Mouse (Mus musculus) forebrain, embryonic 15.5 days (tissue): ENCODE results near the gene Fktn. TPM values are rescaled to one million over a fixed set of nuclear protein-coding genes. Genes with fewer than 3 reads are reported as not detected.

Experiments used
- ATAC-seq: fragments of 200-750 bp; cut with Nextera tagmentation; replicated peaks from 2 replicates; pipeline ENCODE4 v1.8.0; 2017; ENCODE audit warnings: mild to moderate bottlenecking, moderate TSS enrichment, moderate library complexity
- H3K27ac ChIP-seq: fragments of 300-500 bp; sonication (generic); replicated peaks from 2 replicates; pipeline ENCODE4 v1.5.1; 2015; ENCODE audit warnings: mild to moderate bottlenecking, inconsistent platforms
- H3K27me3 ChIP-seq: fragments of 300-500 bp; sonication (generic); 2 replicates; pipeline ENCODE4 v1.6.1; 2015; ENCODE audit warnings: inconsistent platforms
- H3K36me3 ChIP-seq: fragments of 300-500 bp; sonication (generic); 2 replicates; pipeline ENCODE4 v1.6.1; 2015; ENCODE audit warnings: mild to moderate bottlenecking, inconsistent platforms
- H3K4me1 ChIP-seq: fragments of 300-500 bp; sonication (generic); 2 replicates; pipeline ENCODE4 v1.6.1; 2015; ENCODE audit warnings: inconsistent platforms
- H3K4me2 ChIP-seq: fragments of 300-500 bp; sonication (generic); replicated peaks from 2 replicates; pipeline ENCODE4 v1.6.1; 2015; ENCODE audit warnings: mild to moderate bottlenecking, inconsistent platforms
- H3K4me3 ChIP-seq: fragments of 300-500 bp; sonication (generic); 2 replicates; pipeline ENCODE4 v1.5.1; 2015; ENCODE audit warnings: mild to moderate bottlenecking, inconsistent platforms
- H3K9ac ChIP-seq: fragments of 300-500 bp; sonication (generic); replicated peaks from 2 replicates; pipeline ENCODE4 v1.6.1; 2015; ENCODE audit warnings: mild to moderate bottlenecking, inconsistent platforms
- H3K9me3 ChIP-seq: fragments of 300-500 bp; sonication (generic); 2 replicates; pipeline ENCODE4 v1.6.1; 2016; ENCODE audit warnings: inconsistent platforms
- WGBS: fragments of 180-500 bp; shearing (Covaris S2); methylation state at CpG from one replicate; pipeline ENCODE4 v1.1.7; 2015; ENCODE audit warnings: mixed read lengths; 5-methylcytosine and 5-hydroxymethylcytosine counted together
- polyA plus RNA-seq: library from polyadenylated mRNA; unstranded; fragments of >200 nt; fragmentation: Nextera tagmentation; extraction: Ambion mirVana; gene quantifications from 2 replicates; pipeline ENCODE4 v1.2.1, GENCODE M21; 2015

Fktn gene
- polyA plus RNA-seq, 1 experiment from 2014 or later: 19.2 TPM

- no peak overlapping the region for H3K4me2 ChIP-seq
- H3K27me3 ChIP-seq: peaks cover 15% of the 10 kb centered on the region; the same call in 1 of the 2 replicates
- H3K9ac ChIP-seq: no peak overlapping the region
- H3K9me3 ChIP-seq: no peaks in the 10 kb centered on the region
- no peak overlapping the region for H3K27ac ChIP-seq
- peaks cover 17% of the 10 kb centered on the region for H3K4me1 ChIP-seq
- H3K36me3 ChIP-seq: no peaks in the 10 kb centered on the region
- H3K4me3 ChIP-seq: no peak overlapping the region
- 36% methylated on average over 4 of the region's 4 CpGs for WGBS
- ATAC-seq: no peak
Measured at GRCm38 (mm10) chr4:53781396-53781795, 67.6 kb downstream of the Fktn start.

GRCm38 (mm10) chr4:53782216-53783070 lies 68.6 kb downstream of the Fktn start:
- Histone ChIP-seq H3K4me2 (no peak overlapping the region), H3K36me3 (no peaks in the 10 kb centered on the region), H3K27me3 (peaks cover 7% of the 10 kb centered on the region; the same call in 1 of the 2 replicates), H3K4me1 (peaks cover 17% of the 10 kb centered on the region), H3K9ac (no peak overlapping the region), H3K27ac (no peak overlapping the region), H3K4me3 (no peak overlapping the region), H3K9me3 (no peaks in the 10 kb centered on the region)
- ATAC-seq: no peak
- WGBS: 8% methylated on average over 14 of the region's 14 CpGs

GRCm38 (mm10) chr4:53785746-53786398 lies 72.1 kb downstream of the Fktn start:
- H3K4me2 ChIP-seq: no peak overlapping the region
- no peaks in the 10 kb centered on the region for H3K27me3 ChIP-seq
- no peak overlapping the region for H3K4me3 ChIP-seq

GRCm38 (mm10) chr4:53786851-53787250 lies 73.1 kb downstream of the Fktn start:
- no peak for ATAC-seq

More at GRCm38 (mm10) chr4:53785746-53786398, 72.1 kb downstream of the Fktn start:
- no peaks in the 10 kb centered on the region for H3K9me3 ChIP-seq
- H3K4me1 ChIP-seq: no peaks in the 10 kb centered on the region
- H3K27ac ChIP-seq: no peak overlapping the region
- H3K9ac ChIP-seq: no peak overlapping the region
- H3K36me3 ChIP-seq: no peaks in the 10 kb centered on the region
- ATAC-seq: no peak
- WGBS: 82% methylated on average over 15 of the region's 15 CpGs

GRCm38 (mm10) chr4:53789346-53789745 lies 75.5 kb downstream of the Fktn start:
- no peak for ATAC-seq

More at GRCm38 (mm10) chr4:53786851-53787250, 73.1 kb downstream of the Fktn start:
- no peak overlapping the region for H3K27ac ChIP-seq
- no peak overlapping the region for H3K4me2 ChIP-seq
- H3K4me3 ChIP-seq: no peak overlapping the region
- H3K36me3 ChIP-seq: no peaks in the 10 kb centered on the region
- WGBS: 65% methylated on average over 5 of the region's 5 CpGs
- no peaks in the 10 kb centered on the region for H3K9me3 ChIP-seq
- H3K4me1 ChIP-seq: no peaks in the 10 kb centered on the region
- H3K27me3 ChIP-seq: no peaks in the 10 kb centered on the region
- H3K9ac ChIP-seq: no peak overlapping the region

GRCm38 (mm10) chr4:53794257-53794966 lies 80.6 kb downstream of the Fktn start:
- ATAC-seq: no peak
- H3K4me2 ChIP-seq: no peak overlapping the region
- no peak overlapping the region for H3K4me3 ChIP-seq
- H3K9ac ChIP-seq: no peak overlapping the region
- no peak overlapping the region for H3K27ac ChIP-seq
- no peaks in the 10 kb centered on the region for H3K27me3 ChIP-seq
- WGBS: 94% methylated on average over 5 of the region's 5 CpGs
- no peaks in the 10 kb centered on the region for H3K9me3 ChIP-seq
- H3K4me1 ChIP-seq: peaks cover 12% of the 10 kb centered on the region; the same call in 1 of the 2 replicates
- H3K36me3 ChIP-seq: no peaks in the 10 kb centered on the region

More at GRCm38 (mm10) chr4:53789346-53789745, 75.5 kb downstream of the Fktn start:
- Histone ChIP-seq H3K4me2 (no peak overlapping the region), H3K4me1 (no peaks in the 10 kb centered on the region), H3K27ac (no peak overlapping the region), H3K9ac (no peak overlapping the region), H3K4me3 (no peak overlapping the region), H3K27me3 (no peaks in the 10 kb centered on the region), H3K36me3 (no peaks in the 10 kb centered on the region), H3K9me3 (no peaks in the 10 kb centered on the region)
- WGBS: 7% methylated on average over 4 of the region's 4 CpGs

- H3K4me2 ChIP-seq: no peak overlapping the region
- no peak overlapping the region for H3K4me3 ChIP-seq
- WGBS: 10% methylated on average over 2 of the region's 2 CpGs
- peaks cover 12% of the 10 kb centered on the region; the same call in 1 of the 2 replicates for H3K4me1 ChIP-seq
- no peak overlapping the region for H3K9ac ChIP-seq
- H3K27ac ChIP-seq: no peak overlapping the region
- no peak for ATAC-seq
- no peaks in the 10 kb centered on the region for H3K36me3 ChIP-seq
- H3K9me3 ChIP-seq: no peaks in the 10 kb centered on the region
- no peaks in the 10 kb centered on the region for H3K27me3 ChIP-seq
Measured at GRCm38 (mm10) chr4:53795086-53795485, 81.3 kb downstream of the Fktn start.

- Histone ChIP-seq H3K9me3 (no peaks in the 10 kb centered on the region), H3K9ac (no peak overlapping the region), H3K4me2 (no peak overlapping the region), H3K4me1 (peaks cover 12% of the 10 kb centered on the region; the same call in 1 of the 2 replicates), H3K27me3 (no peaks in the 10 kb centered on the region), H3K27ac (no peak overlapping the region), H3K4me3 (no peak overlapping the region), H3K36me3 (no peaks in the 10 kb centered on the region)
- 84% methylated on average over 2 of the region's 2 CpGs for WGBS
- ATAC-seq: no peak
Measured at GRCm38 (mm10) chr4:53795706-53796105, 81.9 kb downstream of the Fktn start.

- WGBS: 4% methylated on average over 18 of the region's 18 CpGs
- Histone ChIP-seq H3K4me3 (no peak overlapping the region), H3K27me3 (no peaks in the 10 kb centered on the region), H3K36me3 (no peaks in the 10 kb centered on the region), H3K9ac (0 out of 2 replicates have a peak overlapping the region, but pooled peaks have one; percentile 8), H3K4me2 (0 out of 2 replicates have a peak overlapping the region, but pooled peaks have one; percentile 17), H3K9me3 (no peaks in the 10 kb centered on the region), H3K4me1 (peaks cover 12% of the 10 kb centered on the region; the same call in 1 of the 2 replicates), H3K27ac (no peak overlapping the region)
- ATAC-seq: peak; percentile 76
Measured at GRCm38 (mm10) chr4:53796865-53797772, 83.3 kb downstream of the Fktn start.

GRCm38 (mm10) chr4:53798896-53799676 lies 85.3 kb downstream of the Fktn start:
- no peaks in the 10 kb centered on the region for H3K36me3 ChIP-seq
- H3K9ac ChIP-seq: no peak overlapping the region
- no peak overlapping the region for H3K4me3 ChIP-seq
- no peaks in the 10 kb centered on the region for H3K9me3 ChIP-seq
- H3K27ac ChIP-seq: no peak overlapping the region
- WGBS: 31% methylated on average over 7 of the region's 7 CpGs
- no peak for ATAC-seq
- no peaks in the 10 kb centered on the region for H3K27me3 ChIP-seq
- peaks cover 12% of the 10 kb centered on the region; the same call in 1 of the 2 replicates for H3K4me1 ChIP-seq
- H3K4me2 ChIP-seq: no peak overlapping the region
